Mouse (Mus musculus) heart, embryonic 10.5 days (tissue): ENCODE measurements at regions not wholly inside any gene's neighbourhood (a gene's known extent, or its start where the extent isn't known, plus 50 kb on each side); places are given as distances from the start of the nearest gene placed in this dataset.

Experiments
- DNase-seq: peaks from one replicate; pipeline ENCODE4 v3.0.0-alpha.2; 2017; ENCODE audit warnings: low spot score
- H3K27ac ChIP-seq: fragments of 300-500 bp; sonication (generic); 2 replicates; pipeline ENCODE4 v1.5.1; 2016; ENCODE audit warnings: mild to moderate bottlenecking
- H3K27me3 ChIP-seq: fragments of 300-500 bp; sonication (generic); 2 replicates; pipeline ENCODE4 v1.6.1; 2016; ENCODE audit warnings: mild to moderate bottlenecking; ENCODE audit not compliant: poor library complexity, insufficient read depth, severe bottlenecking
- H3K36me3 ChIP-seq: fragments of 300-500 bp; sonication (generic); 2 replicates; pipeline ENCODE4 v1.6.1; 2016; ENCODE audit warnings: mild to moderate bottlenecking, moderate library complexity
- H3K4me1 ChIP-seq: fragments of 300-500 bp; sonication (generic); 2 replicates; pipeline ENCODE4 v1.6.1; 2016; ENCODE audit warnings: mild to moderate bottlenecking
- H3K4me3 ChIP-seq: fragments of 300-500 bp; sonication (generic); 2 replicates; pipeline ENCODE4 v1.5.1; 2016; ENCODE audit warnings: mild to moderate bottlenecking, moderate library complexity
- H3K9me3 ChIP-seq: fragments of 300-500 bp; sonication (generic); 2 replicates; pipeline ENCODE4 v1.6.1; 2016; ENCODE audit warnings: mild to moderate bottlenecking, moderate library complexity
- WGBS: fragments of 180-500 bp; shearing (Covaris S2); methylation state at CpG from one replicate; pipeline ENCODE4 v1.1.7; 2016; 5-methylcytosine and 5-hydroxymethylcytosine counted together

GRCm38 (mm10) chr7:64036154-64036553 lies 97.4 kb upstream of the Klf13 start:
- WGBS: 89% methylated on average over 7 of the region's 7 CpGs
- no peak for DNase-seq
- H3K9me3 ChIP-seq: no peaks in the 10 kb centered on the region
- H3K4me1 ChIP-seq: peaks cover 65% of the 10 kb centered on the region
- H3K27ac ChIP-seq: 0 out of 2 replicates have a peak overlapping the region, but pooled peaks have one; percentile 82
- H3K27me3 ChIP-seq: no peaks in the 10 kb centered on the region
- no peaks in the 10 kb centered on the region for H3K36me3 ChIP-seq
- no peak overlapping the region for H3K4me3 ChIP-seq

- Histone ChIP-seq H3K9me3 (no peaks in the 10 kb centered on the region), H3K27me3 (no peaks in the 10 kb centered on the region), H3K36me3 (no peaks in the 10 kb centered on the region), H3K4me1 (peaks cover 55% of the 10 kb centered on the region), H3K27ac (peak overlapping the region; percentile 82), H3K4me3 (no peak overlapping the region)
- DNase-seq: peak; percentile 84
- 30% methylated on average over 8 of the region's 8 CpGs for WGBS
Measured at GRCm38 (mm10) chr7:64035025-64035606, 96.4 kb upstream of the Klf13 start.

- no peaks in the 10 kb centered on the region for H3K36me3 ChIP-seq
- DNase-seq: no peak
- peaks cover 49% of the 10 kb centered on the region for H3K4me1 ChIP-seq
- 55% methylated on average over 1 of the region's 1 CpGs for WGBS
- H3K9me3 ChIP-seq: no peaks in the 10 kb centered on the region
- no peaks in the 10 kb centered on the region for H3K27me3 ChIP-seq
- peak overlapping the region; percentile 82 for H3K27ac ChIP-seq
- no peak overlapping the region for H3K4me3 ChIP-seq
Measured at GRCm38 (mm10) chr7:64034493-64034892, 95.8 kb upstream of the Klf13 start.

GRCm38 (mm10) chr7:64033388-64033787 lies 94.7 kb upstream of the Klf13 start:
- H3K9me3 ChIP-seq: no peaks in the 10 kb centered on the region
- H3K36me3 ChIP-seq: no peaks in the 10 kb centered on the region
- H3K4me3 ChIP-seq: no peak overlapping the region
- peaks cover 40% of the 10 kb centered on the region for H3K4me1 ChIP-seq
- H3K27ac ChIP-seq: peak overlapping the region; percentile 82
- 34% methylated on average over 2 of the region's 2 CpGs for WGBS
- no peak for DNase-seq
- H3K27me3 ChIP-seq: no peaks in the 10 kb centered on the region

GRCm38 (mm10) chr7:64032921-64033354 lies 94.2 kb upstream of the Klf13 start:
- Histone ChIP-seq H3K27ac (peak overlapping the region; percentile 82), H3K4me3 (0 out of 2 replicates have a peak overlapping the region, but pooled peaks have one; percentile 22), H3K9me3 (no peaks in the 10 kb centered on the region), H3K36me3 (no peaks in the 10 kb centered on the region), H3K27me3 (no peaks in the 10 kb centered on the region), H3K4me1 (peaks cover 40% of the 10 kb centered on the region)
- no peak for DNase-seq
- WGBS: 21% methylated on average over 9 of the region's 9 CpGs

GRCm38 (mm10) chr7:64030650-64031049 lies 91.9 kb upstream of the Klf13 start:
- DNase-seq: no peak
- H3K9me3 ChIP-seq: no peaks in the 10 kb centered on the region
- no peaks in the 10 kb centered on the region for H3K36me3 ChIP-seq
- H3K27ac ChIP-seq: no peak overlapping the region
- no peak overlapping the region for H3K4me3 ChIP-seq
- peaks cover 51% of the 10 kb centered on the region for H3K4me1 ChIP-seq
- no peaks in the 10 kb centered on the region for H3K27me3 ChIP-seq
- WGBS: 79% methylated on average over 2 of the region's 2 CpGs

GRCm38 (mm10) chr7:64027100-64027499 lies 88.4 kb upstream of the Klf13 start:
- 84% methylated on average over 7 of the region's 7 CpGs for WGBS
- Histone ChIP-seq H3K27me3 (no peaks in the 10 kb centered on the region), H3K4me3 (no peak overlapping the region), H3K36me3 (no peaks in the 10 kb centered on the region), H3K27ac (0 out of 2 replicates have a peak overlapping the region, but pooled peaks have one; percentile 23), H3K4me1 (peaks cover 37% of the 10 kb centered on the region), H3K9me3 (no peaks in the 10 kb centered on the region)
- DNase-seq: no peak

GRCm38 (mm10) chr7:64025155-64025554 lies 86.4 kb upstream of the Klf13 start:
- Histone ChIP-seq H3K36me3 (no peaks in the 10 kb centered on the region), H3K27ac (no peak overlapping the region), H3K9me3 (no peaks in the 10 kb centered on the region), H3K4me1 (peaks cover 50% of the 10 kb centered on the region), H3K4me3 (no peak overlapping the region), H3K27me3 (no peaks in the 10 kb centered on the region)
- no peak for DNase-seq
- WGBS: 89% methylated on average over 2 of the region's 2 CpGs

- Histone ChIP-seq H3K27ac (no peak overlapping the region), H3K4me3 (no peak overlapping the region), H3K9me3 (no peaks in the 10 kb centered on the region), H3K27me3 (no peaks in the 10 kb centered on the region), H3K4me1 (peaks cover 55% of the 10 kb centered on the region), H3K36me3 (no peaks in the 10 kb centered on the region)
- 58% methylated on average over 4 of the region's 4 CpGs for WGBS
- DNase-seq: no peak
Measured at GRCm38 (mm10) chr7:64024253-64024652, 85.5 kb upstream of the Klf13 start.

GRCm38 (mm10) chr7:64022711-64023468 lies 84.2 kb upstream of the Klf13 start:
- 51% methylated on average over 7 of the region's 7 CpGs for WGBS
- H3K27me3 ChIP-seq: no peaks in the 10 kb centered on the region
- no peak overlapping the region for H3K4me3 ChIP-seq
- H3K36me3 ChIP-seq: no peaks in the 10 kb centered on the region
- peaks cover 55% of the 10 kb centered on the region for H3K4me1 ChIP-seq
- no peaks in the 10 kb centered on the region for H3K9me3 ChIP-seq
- DNase-seq: no peak
- H3K27ac ChIP-seq: peak overlapping the region; percentile 75

GRCm38 (mm10) chr7:64021241-64022108 lies 82.8 kb upstream of the Klf13 start:
- WGBS: 55% methylated on average over 9 of the region's 9 CpGs
- H3K4me3 ChIP-seq: no peak overlapping the region
- DNase-seq: peak; percentile 87
- H3K4me1 ChIP-seq: peaks cover 43% of the 10 kb centered on the region
- no peaks in the 10 kb centered on the region for H3K9me3 ChIP-seq
- peak overlapping the region; percentile 75; the same call in 1 of the 2 replicates for H3K27ac ChIP-seq
- H3K27me3 ChIP-seq: no peaks in the 10 kb centered on the region
- H3K36me3 ChIP-seq: no peaks in the 10 kb centered on the region

- no peak overlapping the region for H3K4me3 ChIP-seq
- no peak for DNase-seq
- WGBS: 66% methylated on average over 3 of the region's 3 CpGs
- H3K27me3 ChIP-seq: no peaks in the 10 kb centered on the region
- no peaks in the 10 kb centered on the region for H3K9me3 ChIP-seq
- H3K27ac ChIP-seq: no peak overlapping the region
- H3K36me3 ChIP-seq: no peaks in the 10 kb centered on the region
- H3K4me1 ChIP-seq: peaks cover 44% of the 10 kb centered on the region
Measured at GRCm38 (mm10) chr7:64018107-64018506, 79.4 kb upstream of the Klf13 start.

GRCm38 (mm10) chr7:64016874-64017273 lies 78.2 kb upstream of the Klf13 start:
- 85% methylated on average over 3 of the region's 3 CpGs for WGBS
- DNase-seq: no peak
- Histone ChIP-seq H3K27ac (no peak overlapping the region), H3K4me1 (peaks cover 40% of the 10 kb centered on the region), H3K27me3 (no peaks in the 10 kb centered on the region), H3K36me3 (no peaks in the 10 kb centered on the region), H3K9me3 (no peaks in the 10 kb centered on the region), H3K4me3 (no peak overlapping the region)
